Mouse (Mus musculus): Measurements from ENCODE around the gene Pabpc4. TPM values are rescaled to one million over a fixed set of nuclear protein-coding genes. Genes with fewer than 3 reads are reported as not detected.

Pabpc4 gene
- total RNA-seq (2014; fragmentation: Nextera tagmentation), result 328 and 335 TPM in 2 replicates
- total RNA-seq (2017), result 103 and 112 TPM in 2 replicates
- polyA plus RNA-seq (2012), result 1,118 and 1,562 TPM in 2 replicates

DNA sequence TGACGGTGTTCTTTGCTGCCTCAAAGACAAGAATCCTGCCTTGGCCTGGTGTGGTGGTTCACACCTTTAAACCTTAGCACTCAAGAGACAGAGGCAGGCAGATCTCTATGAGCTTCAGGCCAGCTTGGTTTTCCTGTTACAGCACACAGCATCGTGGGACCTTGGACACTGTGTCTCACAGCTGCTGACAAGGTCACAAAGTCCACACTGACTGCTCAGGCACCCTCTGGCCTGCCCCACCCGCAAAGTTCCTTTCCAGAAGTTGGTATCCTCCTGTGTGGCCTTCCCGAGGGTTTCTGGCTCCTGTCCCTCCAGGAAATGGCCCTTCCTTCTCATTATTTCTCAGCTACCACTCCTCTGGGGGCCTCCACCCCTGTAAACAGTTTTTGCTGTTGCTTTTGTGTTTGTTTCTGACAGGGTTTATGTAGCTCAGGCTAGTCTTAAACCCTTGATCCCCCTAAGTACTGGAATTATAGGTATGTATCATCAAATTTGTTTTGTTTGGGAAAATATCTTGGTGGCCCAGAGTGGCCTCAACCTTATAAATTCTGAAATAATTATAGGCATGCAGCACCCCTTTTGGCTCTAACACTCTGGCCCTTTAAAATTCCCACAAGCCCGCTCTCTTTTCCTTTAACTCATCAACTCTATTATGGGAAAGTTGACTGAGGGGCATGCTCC is at the start of gene Pabpc4:
Gene Pabpc4, plus strand, starts transcription at position 631 of the 681 bp plus-strand sequence.
- DNase-seq (ENCODE audit: low spot score) (no peak), ATAC-seq (ENCODE audit: extremely low read depth, insufficient number of reproducible peaks, low FRiP score, poor library complexity, severe bottlenecking) (no peak)
- Histone ChIP-seq H3K4me3 (ENCODE audit: low read depth, low read length) (no peak within 1 kb of the TSS), H3K27me3 (ENCODE audit: insufficient read depth, low read length) (peaks cover 56% of the 10 kb centered on the region), H3K36me3 (replicated peaks) (no peaks in the 10 kb centered on the region), H3K9me3 (replicated peaks) (no peaks in the 10 kb centered on the region), H3K4me1 (ENCODE audit: insufficient read depth, low read depth, low read length) (no peaks in the 10 kb centered on the region)
- TF ChIP-seq POLR2AphosphoS5 (IDR thresholded peaks at IDR 0.05; ENCODE audit: insufficient replicate concordance, low read depth, low read length) (no peak), CTCF (IDR thresholded peaks at IDR 0.05; ENCODE audit: low read depth, low read length) (no peak)

DNA sequence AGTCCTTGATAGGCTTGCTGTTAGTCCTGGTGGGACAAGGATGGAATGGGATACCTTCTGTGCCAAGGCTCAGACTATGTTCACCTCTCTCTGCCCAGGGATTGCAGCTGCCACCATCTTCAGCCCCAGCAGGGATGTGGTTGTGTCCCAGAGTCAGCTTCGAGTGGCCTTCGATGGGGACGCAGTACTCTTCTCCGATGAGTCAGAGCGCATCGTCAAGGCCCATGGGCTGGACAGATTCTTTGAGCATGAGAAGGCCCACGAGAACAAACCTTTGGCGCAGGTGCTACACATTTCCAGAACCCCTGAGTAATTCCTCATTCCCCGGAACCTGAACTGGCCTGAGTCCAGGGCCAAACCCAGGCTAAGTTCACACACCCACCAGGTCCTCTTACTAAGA is 48.2 kb upstream of the Pabpc4 start:
- Histone ChIP-seq H3K4me3 (ENCODE audit: low read depth, low read length) (no peak overlapping the region), H3K36me3 (replicated peaks) (no peaks in the 10 kb centered on the region), H3K4me1 (ENCODE audit: insufficient read depth, low read depth, low read length) (no peaks in the 10 kb centered on the region), H3K9me3 (replicated peaks) (no peaks in the 10 kb centered on the region), H3K27me3 (ENCODE audit: insufficient read depth, low read length) (peaks cover 6% of the 10 kb centered on the region; the same call in 1 of the 2 replicates)
- DNase-seq (ENCODE audit: low spot score) (no peak), ATAC-seq (ENCODE audit: extremely low read depth, insufficient number of reproducible peaks, low FRiP score, poor library complexity, severe bottlenecking) (no peak)
- TF ChIP-seq GATA1 (IDR thresholded peaks at IDR 0.05; ENCODE audit: borderline replicate concordance, low read length), result no peak
- no peak for TF ChIP-seq POLR2AphosphoS5 (IDR thresholded peaks at IDR 0.05; ENCODE audit: insufficient replicate concordance, low read depth, low read length)
- TF ChIP-seq CTCF (IDR thresholded peaks at IDR 0.05; ENCODE audit: low read depth, low read length), result no peak
- no peak for TF ChIP-seq GATA2 (IDR thresholded peaks at IDR 0.05; ENCODE audit: borderline replicate concordance, low read depth, low read length)
- no peak for TF ChIP-seq TAL1 (conservative IDR thresholded peaks at IDR 0.05; ENCODE audit: low read depth, low read length)

- peaks cover 8% of the 10 kb centered on the region; the same call in 1 of the 2 replicates for H3K27me3 ChIP-seq (ENCODE audit: insufficient read depth, low read length)
- no peak for TF ChIP-seq CTCF (IDR thresholded peaks at IDR 0.05; ENCODE audit: low read depth, low read length)
- no peak for TF ChIP-seq GATA1 (IDR thresholded peaks at IDR 0.05; ENCODE audit: borderline replicate concordance, low read length)
- TF ChIP-seq POLR2AphosphoS5 (IDR thresholded peaks at IDR 0.05; ENCODE audit: insufficient replicate concordance, low read depth, low read length), result no peak
- TF ChIP-seq TAL1 (conservative IDR thresholded peaks at IDR 0.05; ENCODE audit: low read depth, low read length), result no peak
- no peaks in the 10 kb centered on the region for H3K36me3 ChIP-seq (replicated peaks)
- DNase-seq (ENCODE audit: low spot score), result no peak
- no peak for ATAC-seq (ENCODE audit: extremely low read depth, insufficient number of reproducible peaks, low FRiP score, poor library complexity, severe bottlenecking)
- H3K4me1 ChIP-seq (ENCODE audit: insufficient read depth, low read depth, low read length), result no peaks in the 10 kb centered on the region
- no peak overlapping the region for H3K4me3 ChIP-seq (ENCODE audit: low read depth, low read length)
- H3K9me3 ChIP-seq (replicated peaks), result no peaks in the 10 kb centered on the region
Observed at GRCm38 (mm10) chr4:123215367-123215766, 46.8 kb upstream of the Pabpc4 start.

GRCm38 (mm10) chr4:123216782-123217181 is 45.4 kb upstream of the Pabpc4 start:
- peaks cover 8% of the 10 kb centered on the region; the same call in 1 of the 2 replicates for H3K27me3 ChIP-seq (ENCODE audit: insufficient read depth, low read length)
- DNase-seq (ENCODE audit: low spot score) (peak; percentile 20), ATAC-seq (ENCODE audit: extremely low read depth, insufficient number of reproducible peaks, low FRiP score, poor library complexity, severe bottlenecking) (peak; percentile 54)
- no peak overlapping the region for H3K4me3 ChIP-seq (ENCODE audit: low read depth, low read length)
- no peaks in the 10 kb centered on the region for H3K4me1 ChIP-seq (ENCODE audit: insufficient read depth, low read depth, low read length)
- TF ChIP-seq CTCF (IDR thresholded peaks at IDR 0.05; ENCODE audit: low read depth, low read length), result peak; percentile 78
- TF ChIP-seq GATA1 (IDR thresholded peaks at IDR 0.05; ENCODE audit: borderline replicate concordance, low read length), result no peak
- no peak for TF ChIP-seq TAL1 (conservative IDR thresholded peaks at IDR 0.05; ENCODE audit: low read depth, low read length)
- no peak for TF ChIP-seq GATA2 (IDR thresholded peaks at IDR 0.05; ENCODE audit: borderline replicate concordance, low read depth, low read length)
- H3K36me3 ChIP-seq (replicated peaks), result no peaks in the 10 kb centered on the region
- no peaks in the 10 kb centered on the region for H3K9me3 ChIP-seq (replicated peaks)

DNA sequence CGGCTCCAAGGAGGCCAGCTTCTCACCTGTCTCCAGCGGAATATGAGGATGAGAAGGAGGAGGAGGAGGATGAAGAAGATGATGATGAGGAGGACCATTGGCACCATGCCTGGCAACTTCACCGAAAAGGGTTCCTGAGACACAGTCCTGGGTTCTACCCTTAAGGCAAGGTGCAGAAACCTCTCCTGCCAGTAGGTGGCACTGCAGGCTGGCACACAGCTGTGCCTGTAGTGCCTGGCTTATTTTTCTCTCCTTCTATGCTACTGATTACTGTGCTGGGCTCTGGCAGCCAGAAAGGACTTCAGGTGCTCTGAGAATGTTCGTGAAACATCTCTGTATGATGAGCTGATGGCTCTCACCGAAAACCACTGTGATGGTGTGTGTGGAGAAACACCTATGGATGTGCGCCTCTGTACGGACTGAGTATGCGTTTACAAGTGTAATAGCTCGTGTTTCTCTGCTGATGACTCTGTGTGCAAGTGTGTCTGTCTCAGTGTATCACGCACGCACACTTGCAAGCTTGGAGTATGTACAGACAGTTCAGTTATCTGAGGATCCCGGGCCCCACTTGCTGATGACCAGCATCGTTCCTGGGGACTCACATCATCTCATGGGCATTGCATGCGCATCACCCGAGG is 42.3 kb upstream of the Pabpc4 start:
- Histone ChIP-seq H3K27me3 (ENCODE audit: insufficient read depth, low read length) (peaks cover 8% of the 10 kb centered on the region; the same call in 1 of the 2 replicates), H3K4me3 (ENCODE audit: low read depth, low read length) (no peak overlapping the region), H3K9me3 (replicated peaks) (no peaks in the 10 kb centered on the region), H3K4me1 (ENCODE audit: insufficient read depth, low read depth, low read length) (no peaks in the 10 kb centered on the region), H3K36me3 (replicated peaks) (no peaks in the 10 kb centered on the region)
- ATAC-seq (ENCODE audit: extremely low read depth, insufficient number of reproducible peaks, low FRiP score, poor library complexity, severe bottlenecking), result peak; percentile 52
- no peak for TF ChIP-seq GATA2 (IDR thresholded peaks at IDR 0.05; ENCODE audit: borderline replicate concordance, low read depth, low read length)
- peak; percentile 95 for TF ChIP-seq CTCF (IDR thresholded peaks at IDR 0.05; ENCODE audit: low read depth, low read length)
- peak; percentile 35 for DNase-seq (ENCODE audit: low spot score)

DNA sequence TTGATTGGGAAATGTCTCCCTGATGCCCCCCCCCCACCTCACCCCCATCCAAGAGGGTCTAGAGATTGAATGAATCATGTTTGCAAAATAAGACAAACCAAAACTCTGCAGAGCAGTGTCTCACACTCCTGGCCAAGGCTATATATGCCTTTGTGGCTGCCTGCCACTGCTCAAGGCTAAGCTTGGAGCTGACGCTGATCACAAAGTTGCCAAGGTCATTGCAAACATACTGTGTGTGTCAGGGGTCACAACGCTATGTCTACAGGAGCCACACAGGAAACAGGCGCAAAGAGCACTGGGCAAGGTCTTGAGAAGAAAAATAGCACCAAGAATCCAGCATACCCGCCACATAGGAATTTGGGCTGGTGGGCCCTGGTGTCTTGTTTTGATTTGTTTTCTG is 41.5 kb upstream of the Pabpc4 start:
- Histone ChIP-seq H3K4me1 (ENCODE audit: insufficient read depth, low read depth, low read length) (no peaks in the 10 kb centered on the region), H3K36me3 (replicated peaks) (no peaks in the 10 kb centered on the region), H3K4me3 (ENCODE audit: low read depth, low read length) (no peak overlapping the region), H3K27me3 (ENCODE audit: insufficient read depth, low read length) (peaks cover 8% of the 10 kb centered on the region; the same call in 1 of the 2 replicates), H3K9me3 (replicated peaks) (no peaks in the 10 kb centered on the region)
- no peak for TF ChIP-seq GATA1 (IDR thresholded peaks at IDR 0.05; ENCODE audit: borderline replicate concordance, low read length)
- TF ChIP-seq TAL1 (conservative IDR thresholded peaks at IDR 0.05; ENCODE audit: low read depth, low read length), result no peak
- TF ChIP-seq CTCF (IDR thresholded peaks at IDR 0.05; ENCODE audit: low read depth, low read length), result no peak
- no peak for TF ChIP-seq GATA2 (IDR thresholded peaks at IDR 0.05; ENCODE audit: borderline replicate concordance, low read depth, low read length)
- no peak for TF ChIP-seq POLR2AphosphoS5 (IDR thresholded peaks at IDR 0.05; ENCODE audit: insufficient replicate concordance, low read depth, low read length)
- DNase-seq (ENCODE audit: low spot score) (no peak), ATAC-seq (ENCODE audit: extremely low read depth, insufficient number of reproducible peaks, low FRiP score, poor library complexity, severe bottlenecking) (no peak)
